Mouse (Mus musculus): ENCODE measurements around the gene Acpp.
"Not testable (repeated sequence)": the region's sequence is repeated elsewhere in the genome, so short reads cannot be mapped to it uniquely, and the experiment has no call there.

Gene Acpp

DNA sequence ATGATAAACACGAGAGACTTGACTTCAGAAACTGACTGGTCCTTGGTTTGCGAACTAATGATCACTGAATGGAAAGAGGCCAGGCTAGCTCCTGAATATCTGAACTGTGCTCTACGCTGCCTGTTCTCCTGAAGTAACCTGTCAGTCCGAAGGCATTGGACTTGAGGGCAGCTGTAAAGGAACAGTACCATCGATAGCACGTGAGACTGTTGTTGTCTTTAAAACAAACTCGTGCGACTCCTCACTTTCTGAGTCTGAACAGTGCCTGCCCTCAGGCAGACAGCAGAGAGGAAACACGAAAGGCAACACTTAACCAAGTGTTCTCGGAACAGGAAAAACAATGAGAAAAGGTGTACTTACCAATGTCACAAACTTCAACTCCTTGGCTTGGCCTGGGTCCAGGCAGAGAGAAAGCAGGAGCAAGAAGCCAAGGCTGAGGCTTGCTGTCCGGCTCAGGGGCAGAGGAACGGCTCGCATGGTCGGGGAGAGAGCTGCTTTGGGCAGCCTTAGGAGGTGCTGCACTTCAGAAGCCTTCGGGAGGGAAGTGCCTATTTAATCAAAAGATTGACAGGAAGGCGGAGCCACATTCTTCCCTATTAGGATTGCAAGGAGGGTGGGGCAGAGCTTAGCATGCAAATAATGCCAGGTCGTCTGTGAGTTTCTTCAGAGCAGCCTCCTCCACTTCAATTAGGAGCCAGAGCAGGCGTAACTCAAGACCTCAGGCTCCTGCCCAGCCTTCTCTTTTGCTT, at the start of gene Acpp:
TSS of gene Acpp (minus strand) at position 566 of the 749 bp plus-strand sequence.
- peak; percentile 20 for DNase-seq (ENCODE audit: low spot score)

DNA sequence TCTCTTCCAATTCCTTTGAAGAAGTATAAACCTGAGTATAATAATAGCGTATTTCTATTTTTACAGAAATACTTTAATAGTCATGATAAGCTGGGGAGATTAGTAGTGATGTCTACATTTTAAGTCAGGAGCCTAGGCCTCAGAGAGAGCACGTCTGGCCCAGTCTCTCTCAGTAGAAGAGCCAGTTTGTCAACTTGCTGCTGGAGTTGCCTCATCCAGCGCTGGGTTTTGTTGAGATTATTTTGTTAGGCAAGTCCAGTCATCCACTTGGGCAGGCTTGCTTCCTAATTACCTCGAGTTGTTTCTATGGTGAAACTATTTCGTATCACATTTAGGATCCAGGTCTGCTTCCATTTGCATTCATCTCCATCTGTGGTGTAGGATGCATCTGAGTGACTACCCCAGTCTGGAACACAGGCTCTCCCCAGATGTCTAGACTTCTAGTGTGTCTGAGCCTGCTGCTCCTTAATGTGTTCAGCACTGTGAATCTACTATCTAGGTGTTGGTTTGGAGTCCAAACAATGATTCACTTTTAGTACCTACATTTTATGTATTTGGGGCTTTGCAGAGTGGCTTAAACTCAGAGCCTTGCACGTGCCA, 45.1 kb upstream of the Acpp start:
- no peak for DNase-seq (ENCODE audit: low spot score)

DNA sequence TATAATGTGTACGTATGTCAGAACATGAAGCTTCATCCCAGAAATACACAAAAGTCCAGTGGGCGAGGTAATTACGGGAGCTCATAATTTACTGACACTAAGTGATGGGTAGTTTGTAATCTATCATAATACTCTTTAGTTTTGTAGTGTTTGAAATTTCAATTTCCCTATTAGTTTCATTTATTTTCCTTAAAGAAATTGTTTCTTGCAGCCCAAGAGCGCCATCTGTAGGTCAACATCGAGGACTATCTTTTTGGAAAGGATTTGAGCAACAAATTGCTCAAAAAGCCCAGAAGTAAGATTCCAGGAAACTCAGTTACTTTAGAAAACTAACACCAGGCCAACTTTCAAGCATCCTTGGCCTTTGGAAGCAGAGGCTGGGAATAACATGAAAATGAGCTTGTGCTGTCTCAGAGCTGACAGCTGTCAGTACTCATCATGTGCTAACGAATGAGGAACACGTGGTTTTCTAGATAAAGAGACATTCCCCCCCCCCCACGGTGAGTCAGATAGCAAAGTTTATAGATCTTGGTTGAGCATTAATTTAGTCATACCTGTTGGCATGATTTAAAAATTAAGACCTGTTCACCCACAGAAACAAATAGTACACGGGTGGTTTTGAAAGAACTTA, 42.1 kb upstream of the Acpp start:
- DNase-seq (ENCODE audit: low spot score): no peak

DNA sequence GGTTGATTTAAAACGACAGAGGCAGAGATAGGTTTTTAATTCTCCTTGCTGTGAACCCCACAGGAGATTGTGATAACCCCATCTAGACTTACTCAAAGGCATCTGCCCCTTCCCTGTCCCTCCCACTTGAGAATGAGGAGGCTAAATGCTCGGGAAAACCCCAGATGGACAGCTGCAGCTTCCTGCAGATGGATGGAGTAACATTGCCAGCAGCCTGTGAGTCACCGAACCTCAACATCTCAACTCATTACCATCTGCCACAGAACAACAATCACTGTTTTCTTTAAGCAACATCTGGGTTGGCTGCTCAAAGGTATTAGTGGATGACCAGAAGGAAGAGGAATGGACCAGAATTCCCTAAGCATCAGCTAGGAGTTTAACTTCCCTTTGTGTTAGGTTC, 38.0 kb upstream of the Acpp start:
- no peak for DNase-seq (ENCODE audit: low spot score)

DNA sequence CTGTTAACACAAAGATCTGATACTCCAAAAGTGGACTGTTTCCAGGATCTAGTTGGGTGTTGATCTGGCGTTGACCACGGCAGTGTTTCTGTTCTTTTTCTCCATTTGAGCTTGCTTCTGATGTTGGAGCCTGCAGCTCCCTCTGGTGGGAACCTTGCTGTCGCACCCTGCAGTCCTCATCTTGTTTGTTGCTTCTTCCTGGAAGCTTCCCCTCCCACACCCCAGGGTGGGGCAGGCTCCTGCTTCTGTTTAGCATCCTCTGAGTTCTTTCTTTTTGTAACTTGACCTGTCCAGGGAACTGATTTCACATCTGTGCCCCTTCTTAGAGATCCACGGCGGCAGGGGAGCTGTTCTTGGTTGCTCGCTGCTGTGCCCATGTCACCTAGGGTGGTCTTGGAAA, 35.7 kb upstream of the Acpp start:
- DNase-seq (ENCODE audit: low spot score): peak; percentile 29

DNA sequence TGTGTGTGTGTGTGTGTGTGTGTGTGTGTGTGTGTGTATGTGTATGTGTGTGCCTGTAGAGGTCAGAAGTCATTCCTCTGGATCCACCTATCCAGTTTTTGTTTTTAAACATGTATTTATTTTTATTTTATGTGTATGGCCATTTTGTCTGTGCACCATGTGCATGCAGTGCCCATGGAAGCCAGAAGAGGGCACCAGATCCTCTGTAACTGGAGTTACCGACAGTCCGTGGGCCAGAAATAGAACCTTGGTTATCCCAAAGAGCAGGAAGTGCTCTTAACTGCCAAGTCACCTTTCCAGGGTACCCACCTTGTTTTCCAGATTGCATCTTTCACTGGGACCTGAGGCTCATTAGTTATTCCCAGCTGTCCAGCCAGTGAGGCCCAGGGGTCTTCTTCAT, 29.4 kb upstream of the Acpp start:
- DNase-seq (ENCODE audit: low spot score): no peak

DNA sequence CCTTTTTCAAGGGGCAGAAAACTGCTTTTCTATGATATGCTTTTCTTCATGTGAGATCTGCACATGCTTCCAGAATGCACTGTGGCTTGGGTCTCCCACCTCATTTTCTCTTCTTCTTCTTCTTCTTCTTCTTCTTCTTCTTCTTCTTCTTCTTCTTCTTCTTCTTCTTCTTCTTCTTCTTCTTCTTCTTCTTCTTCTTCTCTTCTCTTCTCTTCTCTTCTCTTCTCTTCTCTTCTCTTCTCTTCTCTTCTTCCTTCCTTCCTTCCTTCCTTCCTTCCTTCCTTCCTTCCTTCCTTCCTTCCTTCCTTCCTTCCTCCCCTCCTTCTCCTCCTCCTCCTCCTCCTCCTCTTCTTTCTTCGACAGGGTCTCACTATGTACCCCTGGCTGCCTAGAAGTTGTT, 24.4 kb upstream of the Acpp start:
- not testable (repeated sequence) for DNase-seq (ENCODE audit: low spot score)

DNA sequence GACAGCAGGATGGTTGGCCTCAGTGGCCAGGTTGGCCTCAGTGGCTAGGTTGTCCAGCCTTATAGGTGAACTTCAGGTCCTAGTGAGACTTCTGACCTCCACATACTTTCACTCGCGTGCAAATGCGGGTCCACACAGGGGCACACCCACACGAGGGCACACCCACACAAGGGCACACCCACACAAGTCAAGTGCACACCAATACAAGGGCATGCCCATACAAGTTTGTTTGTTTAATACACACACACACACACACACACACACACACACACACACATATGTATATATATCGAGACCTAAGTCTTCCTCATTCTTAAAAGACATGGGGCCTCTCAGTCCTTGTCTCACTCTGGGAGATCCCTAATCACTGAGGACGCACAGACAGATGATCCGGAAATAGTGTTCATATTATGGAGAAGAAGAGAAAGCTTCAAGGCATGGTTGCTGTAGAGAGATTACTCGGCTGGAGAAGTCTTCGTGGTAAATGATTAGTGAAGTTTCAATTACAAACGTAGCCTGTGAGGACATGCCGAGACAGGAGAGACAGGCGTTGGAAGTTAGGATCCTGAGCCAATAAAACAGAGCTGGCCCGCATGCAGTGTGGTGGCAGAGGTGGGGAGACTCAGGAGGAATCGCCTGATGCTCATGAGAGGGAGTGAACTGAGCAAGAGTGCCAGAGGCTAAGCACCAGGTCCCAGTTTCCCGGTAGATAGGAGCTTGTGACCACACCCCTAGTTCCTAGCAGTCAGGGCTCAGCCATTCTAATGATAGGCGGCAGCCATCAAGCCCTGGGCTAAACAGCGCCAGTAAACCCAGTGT, 23.7 kb upstream of the Acpp start:
- DNase-seq (ENCODE audit: low spot score): peak; percentile 40

DNA sequence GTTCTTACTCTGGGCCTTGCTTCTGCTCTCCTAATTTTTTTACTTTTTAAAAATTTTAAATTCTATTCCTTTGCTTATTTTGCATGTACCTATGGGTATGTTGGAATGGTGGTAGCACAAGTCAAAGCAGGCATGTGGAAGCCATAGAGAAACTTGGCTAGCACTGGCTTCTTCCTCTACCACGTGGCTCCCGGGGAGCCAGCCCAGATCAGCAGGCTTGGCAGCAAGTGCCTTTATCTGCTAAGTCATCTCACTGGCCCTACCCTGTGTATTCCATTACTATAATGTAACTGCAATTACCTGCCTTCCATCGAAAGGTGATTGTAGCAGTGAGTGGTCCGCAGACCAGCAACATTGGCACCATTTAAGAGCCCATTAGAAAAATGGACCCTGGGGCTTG, 22.8 kb upstream of the Acpp start:
- no peak for DNase-seq (ENCODE audit: low spot score)

DNA sequence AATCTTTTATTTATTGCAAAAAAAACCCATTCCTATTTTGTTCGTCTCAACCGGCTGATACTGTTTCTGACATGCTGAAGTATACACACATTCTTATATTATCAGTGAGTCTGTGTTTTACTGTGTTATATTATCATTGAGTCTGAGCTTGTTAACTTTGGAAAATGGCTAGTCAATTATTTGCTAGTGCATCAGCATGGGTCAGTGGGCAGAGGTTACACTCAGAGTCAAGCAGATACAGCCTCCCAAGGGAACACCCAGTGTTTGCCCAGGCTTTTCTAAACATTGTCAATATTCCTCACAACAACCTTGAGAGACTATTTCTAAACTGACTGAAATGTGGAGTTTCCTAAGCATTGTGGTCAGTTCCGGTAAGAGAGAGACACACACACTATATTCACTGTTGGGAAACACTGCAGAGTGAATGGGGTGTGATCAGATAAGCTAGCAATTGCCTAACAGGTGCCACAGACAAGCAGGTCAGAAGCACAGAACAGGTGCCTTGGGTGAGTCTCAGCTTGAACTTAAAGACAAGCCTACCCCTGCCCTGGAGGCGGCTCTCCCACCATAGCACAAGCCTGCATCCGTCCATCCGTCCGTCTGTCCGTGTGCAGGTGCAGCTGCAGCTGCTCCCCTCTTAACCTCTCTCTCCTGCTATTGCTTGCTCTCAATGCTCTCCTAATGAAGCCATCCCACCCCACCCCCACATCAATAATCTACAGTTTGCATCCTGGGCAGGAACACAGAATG, 18.1 kb upstream of the Acpp start:
- DNase-seq (ENCODE audit: low spot score): peak; percentile 66

DNA sequence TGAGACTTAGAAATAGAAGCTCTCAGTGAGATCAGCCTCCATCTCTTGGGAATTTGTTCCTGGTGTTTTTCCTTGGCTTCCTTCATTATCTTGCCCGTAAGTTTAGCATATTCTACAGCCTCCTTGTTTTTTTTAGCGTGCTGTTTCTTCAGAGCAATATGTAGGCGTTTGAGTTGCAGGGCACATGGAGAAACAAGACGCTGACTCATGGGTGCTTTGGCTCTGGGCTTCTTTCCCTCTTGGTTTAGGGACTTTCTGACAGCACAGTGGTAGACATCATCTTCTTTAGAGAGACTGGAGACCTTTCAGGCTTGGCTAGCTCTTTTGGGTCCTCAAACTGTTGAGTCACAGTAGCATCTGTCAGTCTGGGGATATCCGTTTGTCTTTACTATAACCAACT, 6.6 kb upstream of the Acpp start:
- DNase-seq (ENCODE audit: low spot score): no peak

DNA sequence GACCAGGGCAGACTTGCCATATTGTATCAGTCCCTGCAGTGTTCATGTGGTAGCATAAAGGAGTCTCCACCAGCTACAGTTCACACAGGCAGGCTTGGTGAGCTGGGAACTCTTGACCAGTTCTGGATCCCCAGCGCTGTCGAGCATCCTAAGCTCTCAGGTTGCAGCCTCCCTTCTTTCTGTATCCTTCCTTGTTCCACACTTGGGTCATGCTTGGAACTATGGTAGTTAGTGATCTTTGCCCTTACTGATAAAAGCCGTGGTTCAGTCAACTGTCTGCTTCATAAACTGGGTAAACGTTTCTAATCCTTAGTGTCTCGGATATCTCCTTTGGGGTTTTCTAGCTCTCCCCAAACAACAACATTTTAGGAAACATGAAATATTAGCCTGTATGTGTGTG, 1.9 kb upstream of the Acpp start:
- no peak for DNase-seq (ENCODE audit: low spot score)

DNA sequence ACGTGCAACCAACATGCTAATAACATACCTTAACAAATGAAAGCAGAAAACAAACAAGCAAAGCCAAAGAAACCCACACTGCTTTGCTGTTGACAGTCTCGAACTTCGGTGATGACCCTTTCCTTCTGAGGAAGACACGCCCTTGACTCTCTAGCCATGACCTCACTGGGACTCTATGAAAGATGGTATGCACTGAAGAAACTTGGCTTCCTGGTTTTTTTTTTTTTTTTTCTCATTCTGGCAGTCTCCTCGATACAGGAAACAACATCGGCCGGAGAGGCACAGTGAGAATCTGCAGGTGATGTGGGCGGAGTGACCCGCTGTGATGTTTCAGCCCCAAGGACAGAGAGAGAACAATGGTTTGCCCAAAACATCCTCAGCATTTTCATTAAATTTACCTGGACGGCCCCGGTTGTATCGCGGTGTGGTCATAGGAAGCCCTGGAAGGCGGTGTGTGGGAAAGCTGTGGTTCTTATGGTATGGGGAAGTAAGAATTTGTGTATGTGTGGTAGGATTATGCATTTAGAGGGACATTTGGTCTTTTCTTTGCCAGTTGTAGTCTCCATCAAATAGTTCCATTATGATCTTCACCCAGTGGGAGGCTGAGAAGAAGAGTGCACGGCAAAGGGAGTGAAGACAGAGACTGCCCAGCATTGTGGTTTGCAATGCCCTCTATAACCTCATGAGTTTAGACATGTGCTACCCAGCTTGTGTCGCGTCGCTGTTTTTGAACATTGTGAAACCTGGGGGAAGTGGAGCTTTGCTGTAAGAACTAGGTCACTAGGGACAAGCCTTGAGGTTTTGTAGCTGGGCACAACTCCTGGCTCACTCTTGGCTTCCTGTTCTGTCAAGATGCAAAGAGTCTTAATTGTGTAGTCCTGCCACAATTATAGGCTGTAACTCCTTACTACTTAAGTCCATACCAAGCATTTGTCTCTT, 1.2 kb upstream of the Acpp start:
- DNase-seq (ENCODE audit: low spot score): no peak

DNA sequence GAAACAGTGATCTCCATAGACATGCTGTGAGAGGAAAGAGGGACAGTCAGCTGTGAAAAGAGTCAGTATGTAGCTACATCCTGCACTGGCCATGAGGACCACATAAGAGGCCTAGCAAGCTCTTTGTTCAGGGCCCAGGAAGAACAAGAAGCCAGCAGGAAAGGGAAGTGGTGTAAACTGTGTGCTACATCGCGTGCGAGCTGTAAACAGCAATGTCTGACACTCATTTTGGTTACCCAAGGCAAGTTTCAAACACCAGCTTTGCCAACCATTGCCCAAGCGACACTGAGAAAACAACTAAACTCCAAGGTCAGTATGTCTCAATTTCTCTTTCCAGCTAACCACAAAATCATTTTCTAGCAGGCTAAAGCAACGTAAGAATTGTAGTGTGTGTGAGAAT, 6.2 kb downstream of the Acpp start:
- no peak for DNase-seq (ENCODE audit: low spot score)

DNA sequence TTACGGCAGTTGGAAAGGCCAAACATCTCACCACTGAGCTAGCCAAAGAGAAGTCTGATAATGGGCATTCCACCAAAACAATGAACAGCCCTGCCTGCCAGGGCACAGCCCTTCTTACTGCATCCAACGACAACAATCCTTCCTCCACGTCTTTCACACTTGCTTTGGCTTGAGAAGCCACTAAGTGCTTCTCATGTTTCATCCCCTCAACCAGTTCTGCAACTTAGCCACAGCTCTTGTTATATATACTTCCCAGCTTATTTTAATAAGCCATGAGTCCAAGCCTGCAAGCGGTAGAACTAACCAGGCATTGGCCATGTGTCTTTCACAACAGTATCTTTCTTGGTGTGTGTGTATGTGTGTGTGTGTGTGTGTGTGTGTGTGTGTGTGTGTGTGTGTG, 8.9 kb downstream of the Acpp start:
- no peak for DNase-seq (ENCODE audit: low spot score)

DNA sequence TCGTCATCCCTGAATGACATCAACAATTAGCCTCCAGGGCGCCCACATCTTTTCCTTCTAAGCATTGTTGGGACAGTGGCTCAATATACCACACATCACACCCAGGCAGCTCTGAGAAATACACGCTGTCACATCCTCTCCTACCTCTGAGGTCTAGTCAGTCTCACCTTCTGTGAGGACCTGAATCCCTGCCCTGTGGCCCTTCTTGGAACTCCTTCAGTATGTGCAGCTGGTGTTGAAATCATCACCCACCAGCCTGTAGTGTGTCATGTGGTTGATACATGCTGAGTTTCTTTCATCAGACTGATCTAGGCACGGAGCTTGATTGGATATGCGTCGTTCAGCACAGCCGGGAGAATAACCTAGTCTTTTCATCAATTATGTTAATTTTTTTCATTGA, 16.0 kb downstream of the Acpp start:
- DNase-seq (ENCODE audit: low spot score): no peak

DNA sequence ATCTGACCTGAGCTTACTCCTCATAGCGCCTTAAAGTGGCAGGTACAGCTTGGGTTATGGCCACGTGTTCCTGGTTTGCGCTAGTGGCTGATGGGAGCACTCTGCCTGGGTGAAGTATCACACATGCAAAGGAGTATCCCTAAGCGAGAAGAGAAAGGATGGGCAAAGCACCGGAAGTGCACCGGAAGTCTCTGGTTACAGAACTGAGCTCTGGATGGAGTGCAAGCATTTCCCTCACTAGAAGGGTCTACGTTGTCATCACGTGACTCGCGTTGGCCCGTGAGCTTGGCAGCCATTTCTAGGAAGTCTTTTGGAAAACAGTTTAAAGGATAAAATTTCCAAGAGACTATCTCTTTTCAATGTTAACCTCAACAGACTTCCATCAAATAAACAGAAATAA, 21.2 kb downstream of the Acpp start:
- no peak for DNase-seq (ENCODE audit: low spot score)

DNA sequence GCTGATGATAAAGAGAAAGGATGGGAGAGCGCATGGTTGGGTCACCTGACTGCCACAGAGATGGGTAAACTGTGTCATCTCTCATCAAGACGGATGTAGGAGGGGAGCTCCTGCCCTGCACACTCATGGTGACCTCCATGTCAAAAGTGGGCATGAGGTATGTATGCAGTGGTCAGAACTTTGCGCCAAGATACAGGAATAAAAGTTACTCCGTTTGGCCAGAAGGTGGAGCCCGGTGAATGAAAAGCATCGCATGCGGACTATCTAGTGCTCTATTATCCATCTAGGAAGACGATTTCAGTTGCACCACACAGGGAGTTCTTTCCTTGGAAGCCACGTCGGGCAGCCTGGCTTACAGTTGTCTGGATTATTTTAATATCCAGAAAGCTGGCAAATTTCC, 22.0 kb downstream of the Acpp start:
- DNase-seq (ENCODE audit: low spot score): no peak

DNA sequence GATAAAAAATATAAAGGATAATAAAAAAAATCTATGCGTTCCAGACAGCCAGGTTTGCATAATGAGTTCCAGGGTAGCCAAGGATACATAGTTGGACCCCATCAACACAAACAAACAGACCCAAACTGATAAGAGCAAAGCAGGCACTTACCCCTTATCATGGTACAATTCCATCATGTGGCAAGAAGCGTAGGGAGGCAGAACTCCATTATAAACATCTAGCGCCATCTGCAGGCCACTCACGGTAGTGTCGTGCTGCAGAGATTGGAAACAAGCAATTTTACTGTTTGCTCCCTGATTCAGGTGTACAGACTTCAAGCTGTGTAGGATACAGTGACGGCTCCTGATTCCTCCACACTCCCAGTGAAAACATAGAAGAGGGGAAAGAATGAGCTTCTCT, 30.8 kb downstream of the Acpp start:
- peak; percentile 48 for DNase-seq (ENCODE audit: low spot score)

DNA sequence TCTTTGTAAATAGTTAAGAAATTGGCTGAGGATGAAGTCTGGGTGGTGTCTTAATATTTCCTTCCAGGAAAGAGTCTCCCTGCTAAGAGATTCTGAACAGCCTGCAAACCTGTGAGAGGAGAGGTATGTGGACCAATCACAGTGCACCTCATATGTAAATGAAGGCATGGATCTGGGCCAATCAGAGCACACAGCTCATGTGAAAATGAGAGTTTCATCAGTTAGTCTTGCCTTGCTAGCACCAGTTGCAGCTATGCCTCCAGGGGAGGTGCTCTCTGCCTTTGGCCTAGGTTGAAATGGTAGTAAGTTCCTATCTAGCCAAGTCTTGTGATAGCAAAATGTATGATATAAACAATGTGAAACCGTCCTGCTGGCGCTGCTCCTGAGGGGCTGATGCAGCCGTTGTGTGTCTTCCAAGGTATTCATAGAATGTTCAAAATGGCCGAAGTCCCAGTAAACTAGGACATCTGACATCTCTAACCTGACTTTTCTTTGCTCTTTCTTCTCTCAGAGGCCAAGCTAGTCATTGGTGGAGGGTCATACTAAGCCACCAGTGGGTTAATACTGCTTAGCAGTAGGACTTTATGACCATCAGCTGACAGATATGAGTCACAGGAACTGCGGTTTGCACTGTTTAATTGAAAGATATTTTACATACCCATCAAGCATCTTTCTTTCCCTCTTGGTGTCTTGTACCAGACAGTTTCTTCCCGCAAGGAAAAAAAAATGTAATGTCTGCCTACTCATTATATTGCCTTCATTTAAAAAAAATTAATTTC, 32.0 kb downstream of the Acpp start:
- no peak for DNase-seq (ENCODE audit: low spot score)

Data from yolk sac, embryonic 10.5 days (tissue).